Mouse (Mus musculus) MEL (cell line): ENCODE results near the gene Tipin. TPM values are rescaled to one million over a fixed set of nuclear protein-coding genes. Genes with fewer than 3 reads are reported as not detected.

Source experiments
- DNase-seq: peaks from one replicate; pipeline ENCODE4 v3.0.0; 2011; ENCODE audit warnings: low read depth, low spot score
- H3K27ac ChIP-seq: 2 replicates; pipeline ENCODE4 v1.5.1; 2012; ENCODE audit warnings: low read depth, mild to moderate bottlenecking, control low read depth, low read length, moderate library complexity; ENCODE audit not compliant: control insufficient read depth
- H3K27me3 ChIP-seq, 2 experiments: fragments of 150-350 bp in 1 of 2; sonication (generic) in 1 of 2; 2 replicates each; pipeline ENCODE4 v1.6.1; 2012; ENCODE audit warnings: low read length in 2 of 2, mild to moderate bottlenecking in 2 of 2, improper control_type of control experiment in 1 of 2, moderate library complexity in 1 of 2; ENCODE audit not compliant: insufficient read depth in 2 of 2, control insufficient read depth in 1 of 2
- H3K36me3 ChIP-seq, 2 experiments: 2 replicates each; pipeline ENCODE4 v1.6.1; 2012 to 2014; ENCODE audit warnings: low read length in 2 of 2, improper control_type of control experiment in 1 of 2, inconsistent platforms in 1 of 2, mild to moderate bottlenecking in 1 of 2; ENCODE audit not compliant: insufficient read depth in 2 of 2, control insufficient read depth in 1 of 2
- H3K4me1 ChIP-seq, 2 experiments: fragments of 150-350 bp in 1 of 2; sonication (generic) in 1 of 2; 2 replicates each; pipeline ENCODE4 v1.6.1; 2012; ENCODE audit warnings: low read length in 2 of 2, improper control_type of control experiment in 1 of 2, mild to moderate bottlenecking in 1 of 2; ENCODE audit not compliant: insufficient read depth in 2 of 2, control insufficient read depth in 1 of 2
- H3K4me3 ChIP-seq, 2 experiments: fragments of 150-350 bp in 1 of 2; sonication (generic) in 1 of 2; 2 replicates each; pipeline ENCODE4 v1.5.1; 2012; ENCODE audit warnings: low read depth in 2 of 2, low read length in 2 of 2, mild to moderate bottlenecking in 2 of 2, moderate library complexity in 2 of 2, control low read depth in 1 of 2, improper control_type of control experiment in 1 of 2; ENCODE audit not compliant: control insufficient read depth in 1 of 2, insufficient read depth in 1 of 2
- H3K79me2 ChIP-seq: 2 replicates; pipeline ENCODE4 v1.6.1; 2012; ENCODE audit warnings: mild to moderate bottlenecking, low read length, moderate library complexity; ENCODE audit not compliant: control insufficient read depth, poor library complexity, insufficient read depth
- H3K9ac ChIP-seq: 2 replicates; pipeline ENCODE4 v1.6.1; 2012; ENCODE audit warnings: low read depth, mild to moderate bottlenecking, control low read depth, low read length, moderate library complexity; ENCODE audit not compliant: control insufficient read depth, poor library complexity, severe bottlenecking
- H3K9me3 ChIP-seq: fragments of 150-350 bp; sonication (generic); replicated peaks from 2 replicates; pipeline ENCODE4 v1.6.1; 2012; ENCODE audit warnings: mild to moderate bottlenecking, low read length, improper control_type of control experiment, moderate library complexity; ENCODE audit not compliant: insufficient read depth
- BHLHE40 ChIP-seq: IDR thresholded peaks from 2 replicates; pipeline ENCODE4 v1.6.1; 2012; ENCODE audit warnings: low read depth, mild to moderate bottlenecking, inconsistent platforms, low read length, improper control_type of control experiment, borderline replicate concordance
- CHD1 ChIP-seq: IDR thresholded peaks from 2 replicates; pipeline ENCODE4 v1.6.1; 2012; ENCODE audit warnings: low read depth, mild to moderate bottlenecking, inconsistent platforms, low read length, improper control_type of control experiment
- CHD2 ChIP-seq: IDR thresholded peaks from 2 replicates; pipeline ENCODE4 v1.6.1; 2011; ENCODE audit warnings: low read length, improper control_type of control experiment
- E2F4 ChIP-seq: IDR thresholded peaks from 2 replicates; pipeline ENCODE4 v1.6.1; 2011; ENCODE audit warnings: low read depth, low read length, improper control_type of control experiment, borderline replicate concordance
- ELF1 ChIP-seq: IDR thresholded peaks from 2 replicates; pipeline ENCODE4 v1.6.1; 2014; ENCODE audit warnings: low read depth, mild to moderate bottlenecking, inconsistent platforms, low read length, improper control_type of control experiment, moderate library complexity
- ETS1 ChIP-seq: IDR thresholded peaks from 2 replicates; pipeline ENCODE4 v1.6.1; 2012; ENCODE audit warnings: low read depth, mild to moderate bottlenecking, inconsistent platforms, low read length, improper control_type of control experiment, moderate library complexity
- HCFC1 ChIP-seq: IDR thresholded peaks from 2 replicates; pipeline ENCODE4 v1.6.1; 2012; ENCODE audit warnings: low read depth, mild to moderate bottlenecking, inconsistent platforms, low read length, improper control_type of control experiment, moderate library complexity
- JUND ChIP-seq: IDR thresholded peaks from 2 replicates; pipeline ENCODE4 v1.6.1; 2011; ENCODE audit warnings: low read depth, mild to moderate bottlenecking, improper control_type of control experiment, low read length
- MAFK ChIP-seq: IDR thresholded peaks from 2 replicates; pipeline ENCODE4 v1.6.1; 2011; ENCODE audit warnings: low read depth, mild to moderate bottlenecking, low read length, improper control_type of control experiment, borderline replicate concordance
- MEF2A ChIP-seq: IDR thresholded peaks from 2 replicates; pipeline ENCODE4 v1.6.1; 2014; ENCODE audit warnings: low read depth, mild to moderate bottlenecking, inconsistent platforms, low read length, improper control_type of control experiment; ENCODE audit not compliant: poor library complexity, insufficient replicate concordance, severe bottlenecking; ENCODE audit errors: extremely low read depth
- MYC ChIP-seq: IDR thresholded peaks from 2 replicates; pipeline ENCODE4 v1.6.1; 2011; ENCODE audit warnings: low read depth, mild to moderate bottlenecking, low read length, improper control_type of control experiment, moderate library complexity
- NELFE ChIP-seq: IDR thresholded peaks from 2 replicates; pipeline ENCODE4 v1.6.1; 2011; ENCODE audit warnings: low read depth, low read length, improper control_type of control experiment
- POLR2A ChIP-seq, 2 experiments: IDR thresholded peaks; 2 replicates each; pipeline ENCODE4 v1.6.1; 2011 to 2012; ENCODE audit warnings: low read length in 2 of 2, mild to moderate bottlenecking in 2 of 2, control low read depth in 1 of 2, improper control_type of control experiment in 1 of 2, low read depth in 1 of 2, moderate library complexity in 1 of 2; ENCODE audit not compliant: control insufficient read depth in 1 of 2, insufficient read depth in 1 of 2, poor library complexity in 1 of 2
- POLR2AphosphoS2 ChIP-seq: IDR thresholded peaks from 2 replicates; pipeline ENCODE4 v1.6.1; 2011; ENCODE audit warnings: low read length, improper control_type of control experiment
- RAD21 ChIP-seq: IDR thresholded peaks from 2 replicates; pipeline ENCODE4 v1.6.1; 2011; ENCODE audit warnings: mild to moderate bottlenecking, low read depth, low read length, improper control_type of control experiment
- SIN3A ChIP-seq: IDR thresholded peaks from 2 replicates; pipeline ENCODE4 v1.6.1; 2012; ENCODE audit warnings: low read length, improper control_type of control experiment, inconsistent platforms
- TBP ChIP-seq: IDR thresholded peaks from 2 replicates; pipeline ENCODE4 v1.8.0; 2011; ENCODE audit warnings: low read depth, low read length, improper control_type of control experiment
- TCF12 ChIP-seq: IDR thresholded peaks from 2 replicates; pipeline ENCODE4 v1.6.1; 2014; ENCODE audit warnings: low read depth, mild to moderate bottlenecking, inconsistent platforms, low read length, improper control_type of control experiment, moderate library complexity
- UBTF ChIP-seq: IDR thresholded peaks from 2 replicates; pipeline ENCODE4 v1.6.1; 2012; ENCODE audit warnings: low read depth, mild to moderate bottlenecking, inconsistent platforms, low read length, improper control_type of control experiment, moderate library complexity, borderline replicate concordance; ENCODE audit not compliant: insufficient read depth
- USF1 ChIP-seq: IDR thresholded peaks from 2 replicates; pipeline ENCODE4 v1.6.1; 2014; ENCODE audit warnings: low read depth, mild to moderate bottlenecking, inconsistent platforms, low read length, improper control_type of control experiment, moderate library complexity
- USF2 ChIP-seq, 2 experiments: IDR thresholded peaks; 2 replicates each; pipeline ENCODE4 v1.6.1; 2011 to 2012; ENCODE audit warnings: improper control_type of control experiment in 2 of 2, low read length in 2 of 2, borderline replicate concordance in 1 of 2, inconsistent platforms in 1 of 2, low read depth in 1 of 2, mild to moderate bottlenecking in 1 of 2; ENCODE audit not compliant: insufficient read depth in 1 of 2
- ZC3H11A ChIP-seq: IDR thresholded peaks from 2 replicates; pipeline ENCODE4 v1.6.1; 2012; ENCODE audit warnings: low read depth, mild to moderate bottlenecking, inconsistent platforms, low read length, improper control_type of control experiment
- ZKSCAN1 ChIP-seq: IDR thresholded peaks from 2 replicates; pipeline ENCODE4 v1.6.1; 2012; ENCODE audit warnings: low read depth, mild to moderate bottlenecking, inconsistent platforms, low read length, improper control_type of control experiment, moderate library complexity
- ZMIZ1 ChIP-seq: IDR thresholded peaks from 2 replicates; pipeline ENCODE4 v1.6.1; 2012; ENCODE audit warnings: low read depth, mild to moderate bottlenecking, inconsistent platforms, low read length, improper control_type of control experiment, moderate library complexity
- ZNF384 ChIP-seq: IDR thresholded peaks from 2 replicates; pipeline ENCODE4 v1.6.1; 2012; ENCODE audit warnings: low read depth, mild to moderate bottlenecking, inconsistent platforms, low read length, improper control_type of control experiment
- polyA plus RNA-seq, 2 experiments: library from polyadenylated mRNA; stranded (reverse) in 1 of 2; unstranded in 1 of 2; fragments of >175 nt in 1 of 2; fragments of >200 nt in 1 of 2; gene quantifications; 2 replicates each; pipeline versions ENCODE4 v1.2.1 to v1.2.4; 2012; ENCODE audit warnings: low replicate concordance in 2 of 2, low read depth in 1 of 2; ENCODE audit not compliant: insufficient read length in 2 of 2, insufficient read depth in 1 of 2, missing spikeins in 1 of 2
- total RNA-seq: library from RNA; depleted of rRNA; stranded (reverse); fragments of 300-350 nt; gene quantifications from 2 replicates; pipeline ENCODE4 v1.2.3, GENCODE M21; 2012; rRNA removed

The Tipin gene
- total RNA-seq: 176 and 189 TPM in 2 replicates
- 100 to 1,000 TPM in 1 of 2 experiments, not detected in 1; 128 TPM for polyA plus RNA-seq

GRCm38 (mm10) chr9:64281105-64281780 is at the start of gene Tipin:
Tipin (plus strand) TSS chr9:64281581.
- Histone ChIP-seq H3K4me3 (peak within 1 kb of the TSS; percentile 63 to 99), H3K9me3 (no peaks in the 10 kb centered on the region), H3K36me3 (peaks cover 0 to 24% of the 10 kb centered on the region in 2 experiments; a peak in 3 of 4 replicates), H3K79me2 (peaks cover 33% of the 10 kb centered on the region), H3K4me1 (peaks cover 3 to 11% of the 10 kb centered on the region in 2 experiments; a peak in 2 of 4 replicates), H3K27me3 (no peaks in the 10 kb centered on the region), H3K9ac (peak within 1 kb of the TSS; percentile 99), H3K27ac (peak within 1 kb of the TSS; percentile 93)
- TF ChIP-seq CHD1 (no peak), ELF1 (no peak), ETS1 (no peak), CHD2 (peak; percentile 94), MAFK (no peak), JUND (no peak), HCFC1 (peak; percentile 73; the same call in 1 of the 2 replicates), USF1 (no peak), E2F4 (peak; percentile 94), POLR2AphosphoS2 (peak; percentile 88; the same call in 1 of the 2 replicates), MYC (no peak), TBP (peak; percentile 56), NELFE (peak; percentile 93), UBTF (no peak), ZC3H11A (no peak), POLR2A (IDR thresholded peaks at IDR 0.05; ENCODE audit: control insufficient read depth in 1 of 2, insufficient read depth in 1 of 2, low read depth in 1 of 2, low read length in 2 of 2, poor library complexity in 1 of 2) (peak; percentile 92 to 95), ZNF384 (peak; percentile 73), SIN3A (no peak; the same call in 1 of the 2 replicates), ZMIZ1 (peak; percentile 87), MEF2A (no peak)
- peak; percentile 96 for DNase-seq

GRCm38 (mm10) chr9:64231674-64232073 is 49.7 kb upstream of the Tipin start:
- Histone ChIP-seq H3K4me3 (no peak overlapping the region), H3K36me3 (peaks cover 0 to 1% of the 10 kb centered on the region in 2 experiments; a peak in 1 of 4 replicates), H3K4me1 (no peaks in the 10 kb centered on the region), H3K27me3 (no peaks in the 10 kb centered on the region), H3K9ac (no peak overlapping the region), H3K9me3 (no peaks in the 10 kb centered on the region), H3K27ac (no peak overlapping the region), H3K79me2 (no peaks in the 10 kb centered on the region)
- TF ChIP-seq UBTF: no peak
- TF ChIP-seq POLR2A (IDR thresholded peaks at IDR 0.05; ENCODE audit: control insufficient read depth in 1 of 2, insufficient read depth in 1 of 2, low read depth in 1 of 2, low read length in 2 of 2, poor library complexity in 1 of 2): no peak
- no peak for TF ChIP-seq NELFE
- no peak for TF ChIP-seq MYC
- no peak for TF ChIP-seq ZKSCAN1
- no peak for TF ChIP-seq E2F4
- no peak for TF ChIP-seq HCFC1
- no peak for TF ChIP-seq USF2 (IDR thresholded peaks at IDR 0.05; ENCODE audit: borderline replicate concordance in 1 of 2, insufficient read depth in 1 of 2, low read depth in 1 of 2, low read length in 2 of 2)
- TF ChIP-seq RAD21: no peak
- TF ChIP-seq TCF12: no peak
- TF ChIP-seq ETS1: no peak
- TF ChIP-seq CHD1: no peak
- TF ChIP-seq BHLHE40: no peak
- TF ChIP-seq ZNF384: no peak
- no peak for DNase-seq
